Mouse (Mus musculus): Measurements from ENCODE around the gene Slc17a9.

- TF ChIP-seq POLR2A (IDR thresholded peaks at IDR 0.05; ENCODE audit: borderline replicate concordance, low read depth, low read length) (no peak), CTCF (IDR thresholded peaks at IDR 0.05; ENCODE audit: low read depth, low read length) (no peak)
Measured at GRCm38 (mm10) chr2:180704591-180704990, 20.5 kb upstream of the Slc17a9 start.
